In the genomic region with DNA sequence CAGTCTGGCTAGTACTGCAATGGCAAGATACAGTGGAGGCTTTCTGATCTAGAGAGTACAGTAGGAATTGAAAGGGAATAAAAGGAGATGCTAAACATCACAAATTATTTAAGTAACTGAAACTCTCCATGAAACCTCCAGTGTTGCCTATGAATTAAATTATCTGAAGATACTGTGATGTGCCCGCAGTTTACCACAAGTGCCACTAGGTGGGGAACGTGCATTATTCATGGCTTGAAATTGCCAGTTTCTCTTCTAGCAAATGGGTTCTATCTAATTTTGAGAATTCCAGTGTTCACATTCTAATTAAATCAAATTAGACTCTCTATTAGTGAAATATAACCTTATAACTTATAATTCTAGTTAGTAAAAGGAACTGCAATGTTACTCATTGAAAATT, we compare ENCODE assay signal across 10 mouse cellular contexts.
A peak's percentile ranks its signal among the peaks of the same experiment; 100 is the strongest.
DNase-seq lines count a peak whose midpoint lies in the region; TF ChIP-seq lines count a peak whose summit lies in the region.
"Had no signal": no experiment of that assay in that cellular context is flagged by ENCODE, and none has a peak within 500 bp of the region (broad histone marks: within the 10 kb centered on the region; RNA-seq: fewer than 3 reads in every experiment).

No protein-coding gene starts in this region.

- peak; percentile 48 for TF ChIP-seq CTCF in lung, adult 2 months (IDR thresholded peaks at IDR 0.05; ENCODE audit: insufficient read depth, low read length)

- WGBS in lung, adult 2 months, result 4% methylated on average over 2 of the region's 2 CpGs

- peak; percentile 43 for DNase-seq in layer of hippocampus, adult 11-12 months (ENCODE audit: low spot score)
- DNase-seq in layer of hippocampus, adult 9-11 months, result no peak
- peak; percentile 36 for DNase-seq in R1 (ENCODE audit: low read depth, low spot score)
- peak; percentile 85 for DNase-seq in embryo, embryonic 10.5 days (ENCODE audit: low spot score)
- DNase-seq in hindlimb bud, embryonic 11.5 days (ENCODE audit: extremely low spot score, low read depth, low spot score), result peak; percentile 30
- no peak for DNase-seq in lung, adult 2 months
- DNase-seq in retina, postnatal 7 days (ENCODE audit: low read depth, low spot score), result peak; percentile 31
- no peak for DNase-seq in spleen, adult 12 weeks (ENCODE audit: low spot score)

- H3K4me1 ChIP-seq in lung, adult 2 months (ENCODE audit: control insufficient read depth, insufficient read depth, low read length), result no peaks in the 10 kb centered on the region
- H3K4me1 ChIP-seq: lung, embryonic 15.5 days had no signal

- H3K4me3 ChIP-seq in lung, adult 2 months (replicated peaks; ENCODE audit: extremely low read depth, low read depth, low read length), result no peak overlapping the region
- H3K4me3 ChIP-seq: erythroblast, embryonic 14.5 days; lung, embryonic 15.5 days had no signal

- TF ChIP-seq POLR2A in lung, adult 2 months (IDR thresholded peaks at IDR 0.05; ENCODE audit: borderline replicate concordance, extremely low read depth, low read depth, low read length), result no peak

Comparison
In these comparisons a context has a peak if more than half of its experiments do, and no peak if none do; other contexts are left out.
1. DNase-seq: peak in layer of hippocampus, adult 11-12 months (single experiment), R1 (single experiment), embryo, embryonic 10.5 days (single experiment), hindlimb bud, embryonic 11.5 days (single experiment) and retina, postnatal 7 days (single experiment); none in layer of hippocampus, adult 9-11 months (single experiment), lung, adult 2 months (single experiment) and spleen, adult 12 weeks (single experiment).